Comparison of ENCODE assay signal across 7 mouse cellular contexts in genomic region chr7:116040470-116041019, GRCm38 (mm10). TPM values are rescaled to one million over a fixed set of nuclear protein-coding genes. Genes with fewer than 3 reads are reported as not detected.
DNase-seq lines count a peak whose midpoint lies in the region; ATAC-seq and TF ChIP-seq lines count a peak whose summit lies in the region.

No protein-coding gene starts in this region.

- no peak for TF ChIP-seq CTCF in lung, embryonic 14.5 days (IDR thresholded peaks at IDR 0.05; ENCODE audit: low read depth)

- DNase-seq in lung, embryonic 14.5 days, result no peak
- no peak for DNase-seq in lung, postnatal 25 days (ENCODE audit: low spot score)
- DNase-seq in forebrain, embryonic 10.5 days (ENCODE audit: extremely low spot score, low spot score), result no peak
- no peak for DNase-seq in limb, embryonic 10.5 days (ENCODE audit: low spot score)
- DNase-seq in layer of hippocampus, adult 11-12 months (ENCODE audit: low spot score), result no peak
- no peak for DNase-seq in adrenal gland, adult 2 months

- peak overlapping the region; percentile 50 for H3K4me3 ChIP-seq in lung, embryonic 14.5 days (ENCODE audit: low read depth, low read length)
- peak overlapping the region; percentile 59 for H3K4me3 ChIP-seq in forebrain, embryonic 10.5 days
- peak overlapping the region; percentile 62 for H3K4me3 ChIP-seq in limb, embryonic 10.5 days
- peak overlapping the region; percentile 52 for H3K4me3 ChIP-seq in neural tube, embryonic 15.5 days (replicated peaks)

- H3K36me3 ChIP-seq in lung, embryonic 14.5 days (ENCODE audit: insufficient read depth), result no peaks in the 10 kb centered on the region
- no peaks in the 10 kb centered on the region for H3K36me3 ChIP-seq in forebrain, embryonic 10.5 days (replicated peaks)
- H3K36me3 ChIP-seq in limb, embryonic 10.5 days, result no peaks in the 10 kb centered on the region
- no peaks in the 10 kb centered on the region for H3K36me3 ChIP-seq in neural tube, embryonic 15.5 days

- no peaks in the 10 kb centered on the region for H3K9me3 ChIP-seq in lung, embryonic 14.5 days (ENCODE audit: low read depth, low read length)
- H3K9me3 ChIP-seq in forebrain, embryonic 10.5 days, result no peaks in the 10 kb centered on the region
- H3K9me3 ChIP-seq in limb, embryonic 10.5 days (replicated peaks), result no peaks in the 10 kb centered on the region
- H3K9me3 ChIP-seq in neural tube, embryonic 15.5 days (replicated peaks), result no peaks in the 10 kb centered on the region

- no peak overlapping the region for H3K9ac ChIP-seq in lung, embryonic 14.5 days
- H3K9ac ChIP-seq in neural tube, embryonic 15.5 days (replicated peaks), result 0 out of 2 replicates have a peak overlapping the region, but pooled peaks have one; percentile 4

- H3K4me1 ChIP-seq in lung, embryonic 14.5 days (ENCODE audit: insufficient read depth), result no peaks in the 10 kb centered on the region
- peaks cover 63% of the 10 kb centered on the region for H3K4me1 ChIP-seq in forebrain, embryonic 10.5 days
- H3K4me1 ChIP-seq in limb, embryonic 10.5 days, result peaks cover 39% of the 10 kb centered on the region
- H3K4me1 ChIP-seq in neural tube, embryonic 15.5 days, result peaks cover 26% of the 10 kb centered on the region

- H3K4me2 ChIP-seq in lung, embryonic 14.5 days, result peak overlapping the region; percentile 99
- peak overlapping the region; percentile 99 for H3K4me2 ChIP-seq in neural tube, embryonic 15.5 days

- ATAC-seq in lung, embryonic 14.5 days (ENCODE audit: insufficient read depth), result peak; percentile 2; the same call in 1 of the 2 replicates
- ATAC-seq in neural tube, embryonic 15.5 days (ENCODE audit: low FRiP score), result no peak

- H3K27ac ChIP-seq in lung, embryonic 14.5 days (ENCODE audit: low read depth), result no peak overlapping the region
- peak overlapping the region; percentile 82; the same call in 1 of the 2 replicates for H3K27ac ChIP-seq in forebrain, embryonic 10.5 days
- no peak overlapping the region for H3K27ac ChIP-seq in limb, embryonic 10.5 days
- H3K27ac ChIP-seq in neural tube, embryonic 15.5 days (replicated peaks), result no peak overlapping the region

- peaks cover 40% of the 10 kb centered on the region for H3K27me3 ChIP-seq in lung, embryonic 14.5 days (ENCODE audit: insufficient read depth, low read length)
- peaks cover 62% of the 10 kb centered on the region for H3K27me3 ChIP-seq in forebrain, embryonic 10.5 days (ENCODE audit: poor library complexity, severe bottlenecking)
- peaks cover 62% of the 10 kb centered on the region for H3K27me3 ChIP-seq in limb, embryonic 10.5 days (ENCODE audit: low read depth, poor library complexity, severe bottlenecking)
- H3K27me3 ChIP-seq in neural tube, embryonic 15.5 days (replicated peaks), result peaks cover 45% of the 10 kb centered on the region

- 22% methylated on average over 15 of the region's 15 CpGs for WGBS in lung, embryonic 14.5 days
- WGBS in forebrain, embryonic 10.5 days, result 13% methylated on average over 15 of the region's 15 CpGs
- 19% methylated on average over 15 of the region's 15 CpGs for WGBS in limb, embryonic 10.5 days
- WGBS in neural tube, embryonic 15.5 days, result 14% methylated on average over 15 of the region's 15 CpGs

RNA-seq across cellular contexts. Expression of gene 1110004F10Rik, which starts 1.3 kb away (rescaled TPM):
- polyA plus RNA-seq in lung, embryonic 14.5 days (2014; fragmentation: Nextera tagmentation; extraction: Ambion mirVana), result 275 and 286 TPM in 2 replicates
- 360 and 361 TPM in 2 replicates for polyA plus RNA-seq in forebrain, embryonic 10.5 days (2016; fragmentation: Nextera tagmentation; extraction: Ambion mirVana)
- polyA plus RNA-seq in limb, embryonic 10.5 days (2016; fragmentation: Nextera tagmentation; extraction: Ambion mirVana), result 329 and 347 TPM in 2 replicates
- polyA plus RNA-seq in neural tube, embryonic 15.5 days (2015; fragmentation: Nextera tagmentation; extraction: Ambion mirVana), result 287 and 295 TPM in 2 replicates
- total RNA-seq in adrenal gland, adult 2 months (2021), result 100 to 1,000 TPM in 1 of 2 experiments, 10 to 100 TPM in 1; 92.1 to 123 TPM
- polyA plus RNA-seq in adrenal gland, adult 2 months (2012; rRNA removed), result 25.7 and 26.8 TPM in 2 replicates

RNA-seq across cellular contexts. Expression of gene Sox6, which starts 1.9 kb away (rescaled TPM):
- 19.1 and 22.0 TPM in 2 replicates for polyA plus RNA-seq in lung, embryonic 14.5 days (2014; fragmentation: Nextera tagmentation; extraction: Ambion mirVana)
- 71.1 and 77.3 TPM in 2 replicates for polyA plus RNA-seq in forebrain, embryonic 10.5 days (2016; fragmentation: Nextera tagmentation; extraction: Ambion mirVana)
- 16.5 and 23.7 TPM in 2 replicates for polyA plus RNA-seq in limb, embryonic 10.5 days (2016; fragmentation: Nextera tagmentation; extraction: Ambion mirVana)
- 25.5 and 38.0 TPM in 2 replicates for polyA plus RNA-seq in neural tube, embryonic 15.5 days (2015; fragmentation: Nextera tagmentation; extraction: Ambion mirVana)
- total RNA-seq in adrenal gland, adult 2 months (2021), result 10 to 100 TPM; 22.1 to 22.7 TPM
- 3.7 and 4.4 TPM in 2 replicates for polyA plus RNA-seq in adrenal gland, adult 2 months (2012; rRNA removed)

RNA-seq across cellular contexts. Expression of gene Gm4353, which starts 43.9 kb away (rescaled TPM):
- polyA plus RNA-seq in lung, embryonic 14.5 days (2014; fragmentation: Nextera tagmentation; extraction: Ambion mirVana), result 1.1 and 1.5 TPM in 2 replicates
- 1.0 TPM in 2 replicates for polyA plus RNA-seq in forebrain, embryonic 10.5 days (2016; fragmentation: Nextera tagmentation; extraction: Ambion mirVana)
- polyA plus RNA-seq in limb, embryonic 10.5 days (2016; fragmentation: Nextera tagmentation; extraction: Ambion mirVana), result 1.1 and 1.3 TPM in 2 replicates
- 0.89 and 1.7 TPM in 2 replicates for polyA plus RNA-seq in neural tube, embryonic 15.5 days (2015; fragmentation: Nextera tagmentation; extraction: Ambion mirVana)
- 1 to 10 TPM; 5.1 to 7.8 TPM for total RNA-seq in adrenal gland, adult 2 months (2021)
- polyA plus RNA-seq in adrenal gland, adult 2 months (2012; rRNA removed), result 4.4 and 7.8 TPM in 2 replicates
